Mouse (Mus musculus) limb, embryonic 11.5 days (tissue): Measurements from ENCODE around the gene Gas2l1. TPM values are rescaled to one million over a fixed set of nuclear protein-coding genes. Genes with fewer than 3 reads are reported as not detected.

Experiments
- ATAC-seq: fragments of 200-750 bp; cut with Nextera tagmentation; 2 replicates; pipeline ENCODE4 v1.8.0; 2017; ENCODE audit warnings: low read depth; ENCODE audit not compliant: insufficient number of reproducible peaks, low FRiP score, low TSS enrichment
- DNase-seq: peaks from one replicate; pipeline ENCODE4 v3.0.0-alpha.2; 2015; ENCODE audit warnings: low spot score
- H3K27ac ChIP-seq: fragments of 300-500 bp; sonication (generic); replicated peaks from 2 replicates; pipeline ENCODE4 v1.5.1; 2014; ENCODE audit warnings: low read depth, mild to moderate bottlenecking, low read length
- H3K27me3 ChIP-seq: fragments of 300-500 bp; sonication (generic); 2 replicates; pipeline ENCODE4 v1.6.1; 2014; ENCODE audit warnings: mild to moderate bottlenecking, low read length, mixed read lengths; ENCODE audit not compliant: control insufficient read depth, insufficient read depth
- H3K36me3 ChIP-seq: fragments of 300-500 bp; sonication (generic); 2 replicates; pipeline ENCODE4 v1.6.1; 2014; ENCODE audit warnings: mild to moderate bottlenecking, low read length, moderate library complexity, mixed read lengths; ENCODE audit not compliant: control insufficient read depth, insufficient read depth
- H3K4me1 ChIP-seq: fragments of 300-500 bp; sonication (generic); 2 replicates; pipeline ENCODE4 v1.6.1; 2014; ENCODE audit warnings: low read length, mixed read lengths; ENCODE audit not compliant: control insufficient read depth, insufficient read depth
- H3K4me2 ChIP-seq: fragments of 300-500 bp; sonication (generic); 2 replicates; pipeline ENCODE4 v1.6.1; 2014; ENCODE audit warnings: low read depth, mild to moderate bottlenecking, moderate library complexity; ENCODE audit not compliant: severe bottlenecking
- H3K4me3 ChIP-seq: fragments of 300-500 bp; sonication (generic); 2 replicates; pipeline ENCODE4 v1.5.1; 2014; ENCODE audit warnings: low read depth, low read length
- H3K9ac ChIP-seq: fragments of 300-500 bp; sonication (generic); 2 replicates; pipeline ENCODE4 v1.6.1; 2014; ENCODE audit warnings: mild to moderate bottlenecking, low read length
- H3K9me3 ChIP-seq: fragments of 300-500 bp; sonication (generic); 2 replicates; pipeline ENCODE4 v1.6.1; 2016; ENCODE audit warnings: low read length; ENCODE audit not compliant: control insufficient read depth
- WGBS: fragments of 180-500 bp; shearing (Covaris S2); extraction: QIAGEN DNeasy Blood & Tissue Kit; methylation state at CpG from one replicate; pipeline ENCODE4 v1.1.7; 2014; 5-methylcytosine and 5-hydroxymethylcytosine counted together
- polyA plus RNA-seq: library from polyadenylated mRNA; unstranded; fragments of >200 nt; fragmentation: Nextera tagmentation; extraction: Ambion mirVana; gene quantifications from 2 replicates; pipeline ENCODE4 v1.2.1, GENCODE M21; 2014

The Gas2l1 gene
- polyA plus RNA-seq, 1 experiment from 2014 or later, result 34.2 TPM

GRCm38 (mm10) chr11:5055945-5056938 is 8.9 kb downstream of the Gas2l1 start:
- 32% methylated on average over 23 of the region's 23 CpGs for WGBS
- no peaks in the 10 kb centered on the region for H3K9me3 ChIP-seq
- ATAC-seq (no peak), DNase-seq (peak; percentile 55)
- no peaks in the 10 kb centered on the region for H3K36me3 ChIP-seq
- peaks cover 56% of the 10 kb centered on the region for H3K27me3 ChIP-seq
- H3K4me1 ChIP-seq, result peaks cover 27% of the 10 kb centered on the region
- H3K4me3 ChIP-seq, result no peak overlapping the region
- no peak overlapping the region for H3K4me2 ChIP-seq
- H3K9ac ChIP-seq, result peak overlapping the region; percentile 47; the same call in 1 of the 2 replicates
- no peak overlapping the region for H3K27ac ChIP-seq

DNA sequence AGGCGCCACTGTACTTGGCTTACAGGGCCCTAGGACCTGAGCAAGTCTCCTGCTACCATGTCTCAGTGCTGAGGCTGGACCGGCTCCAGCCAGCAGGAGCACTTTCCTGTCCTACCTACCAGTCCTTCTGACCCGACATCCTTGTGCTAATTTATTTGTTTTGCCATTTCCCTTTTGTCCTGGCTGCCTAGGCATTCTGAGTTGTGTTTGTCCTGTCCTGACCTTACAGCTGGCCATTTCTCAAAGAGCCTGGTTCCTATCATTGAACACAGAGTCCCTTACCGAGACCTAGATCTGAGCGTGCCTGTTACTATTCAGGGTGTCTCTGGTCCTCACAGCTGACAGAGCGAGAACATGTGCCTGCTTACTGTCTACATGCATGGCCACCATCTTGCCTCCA is 10.3 kb downstream of the Gas2l1 start:
- H3K27me3 ChIP-seq, result peaks cover 42% of the 10 kb centered on the region

GRCm38 (mm10) chr11:5054151-5054550 is 11.0 kb downstream of the Gas2l1 start:
- H3K9ac ChIP-seq, result no peak overlapping the region
- H3K27me3 ChIP-seq, result peaks cover 35% of the 10 kb centered on the region
- peaks cover 19% of the 10 kb centered on the region for H3K4me1 ChIP-seq
- H3K36me3 ChIP-seq, result no peaks in the 10 kb centered on the region
- H3K4me3 ChIP-seq, result no peak overlapping the region
- no peaks in the 10 kb centered on the region for H3K9me3 ChIP-seq
- DNase-seq (no peak), ATAC-seq (no peak)
- H3K4me2 ChIP-seq, result no peak overlapping the region
- H3K27ac ChIP-seq, result no peak overlapping the region
- WGBS, result 87% methylated on average over 14 of the region's 14 CpGs

More for the DNA sequence above, 10.3 kb downstream of the Gas2l1 start:
- ATAC-seq (no peak), DNase-seq (no peak)
- no peaks in the 10 kb centered on the region for H3K36me3 ChIP-seq
- no peak overlapping the region for H3K4me3 ChIP-seq
- no peak overlapping the region for H3K4me2 ChIP-seq
- H3K27ac ChIP-seq, result no peak overlapping the region
- no peaks in the 10 kb centered on the region for H3K9me3 ChIP-seq
- H3K4me1 ChIP-seq, result peaks cover 22% of the 10 kb centered on the region
- no peak overlapping the region for H3K9ac ChIP-seq
- 64% methylated on average over 6 of the region's 6 CpGs for WGBS

GRCm38 (mm10) chr11:5052200-5052854 is 12.8 kb downstream of the Gas2l1 start:
- Histone ChIP-seq H3K27me3 (peaks cover 18% of the 10 kb centered on the region), H3K4me3 (no peak overlapping the region), H3K36me3 (no peaks in the 10 kb centered on the region), H3K9me3 (no peaks in the 10 kb centered on the region), H3K4me2 (no peak overlapping the region), H3K4me1 (peaks cover 8% of the 10 kb centered on the region; the same call in 1 of the 2 replicates), H3K27ac (no peak overlapping the region), H3K9ac (no peak overlapping the region)
- no peak for DNase-seq
- no peak for ATAC-seq
- WGBS, result 73% methylated on average over 10 of the region's 10 CpGs

GRCm38 (mm10) chr11:5051629-5052028 is 13.5 kb downstream of the Gas2l1 start:
- Histone ChIP-seq H3K27ac (no peak overlapping the region), H3K9ac (no peak overlapping the region), H3K4me1 (peaks cover 8% of the 10 kb centered on the region; the same call in 1 of the 2 replicates), H3K4me3 (no peak overlapping the region), H3K9me3 (no peaks in the 10 kb centered on the region), H3K27me3 (peaks cover 11% of the 10 kb centered on the region), H3K4me2 (no peak overlapping the region), H3K36me3 (no peaks in the 10 kb centered on the region)
- WGBS, result 83% methylated on average over 10 of the region's 10 CpGs
- DNase-seq (no peak), ATAC-seq (no peak)

- Histone ChIP-seq H3K9me3 (no peaks in the 10 kb centered on the region), H3K27ac (no peak overlapping the region), H3K4me3 (no peak overlapping the region), H3K36me3 (no peaks in the 10 kb centered on the region), H3K27me3 (no peaks in the 10 kb centered on the region), H3K4me1 (no peaks in the 10 kb centered on the region), H3K4me2 (no peak overlapping the region), H3K9ac (no peak overlapping the region)
- 41% methylated on average over 12 of the region's 12 CpGs for WGBS
- ATAC-seq (no peak), DNase-seq (no peak)
These were observed 18.7 kb downstream of the Gas2l1 start for GRCm38 (mm10) chr11:5046321-5046926.

DNA sequence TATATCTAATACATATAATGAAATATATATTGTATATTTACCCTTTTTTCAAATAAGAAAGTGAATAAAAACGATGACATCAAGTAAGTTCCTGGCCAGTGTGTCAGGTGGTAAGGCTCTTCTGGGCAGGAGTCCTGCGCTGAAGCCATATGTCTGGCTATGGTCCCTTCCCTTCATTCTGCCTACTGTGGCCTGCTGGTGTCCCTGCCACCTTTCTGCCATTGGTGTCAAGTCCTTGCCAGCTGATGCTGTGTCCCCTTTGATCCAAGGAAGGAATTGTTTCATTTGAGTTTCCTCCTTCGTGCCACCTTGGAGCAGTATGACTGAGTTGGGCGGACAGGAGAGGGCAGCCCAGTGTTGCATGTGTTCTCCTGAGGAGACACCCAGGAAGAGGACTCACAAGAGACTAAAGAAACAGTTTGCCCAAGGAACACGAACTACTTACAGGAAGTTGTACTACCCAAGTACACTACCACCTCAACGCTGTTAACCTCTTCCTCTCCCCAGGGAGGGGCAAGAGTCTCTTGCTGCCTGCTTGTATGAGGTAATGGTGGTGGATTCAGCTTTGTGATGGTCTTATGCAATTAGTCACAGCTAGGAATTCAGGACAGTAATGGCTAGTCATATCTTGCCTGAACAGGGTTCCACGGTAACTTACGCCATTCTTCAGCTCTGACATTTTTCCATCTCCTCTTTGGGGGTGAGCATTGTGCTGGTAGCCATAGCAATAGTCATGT is 22.3 kb downstream of the Gas2l1 start:
- Histone ChIP-seq H3K4me3 (no peak overlapping the region), H3K27me3 (no peaks in the 10 kb centered on the region), H3K4me1 (no peaks in the 10 kb centered on the region), H3K9me3 (no peaks in the 10 kb centered on the region), H3K4me2 (no peak overlapping the region), H3K36me3 (peaks cover 11% of the 10 kb centered on the region), H3K27ac (no peak overlapping the region), H3K9ac (no peak overlapping the region)
- no peak for DNase-seq
- no peak for ATAC-seq
- 92% methylated on average over 8 of the region's 8 CpGs for WGBS
